Mouse (Mus musculus) thymus, adult 2 months (tissue): ENCODE measurements around the gene Vmn1r135.
"Not testable (repeated sequence)": the region's sequence is repeated elsewhere in the genome, so short reads cannot be mapped to it uniquely, and the experiment has no call there.

ENCODE experiments used
- CTCF ChIP-seq: fragments of 200-500 bp; IDR thresholded peaks from 2 replicates; pipeline ENCODE4 v1.5.1; 2012; ENCODE audit warnings: mild to moderate bottlenecking, control low read depth, low read length, moderate library complexity, borderline replicate concordance; ENCODE audit not compliant: control insufficient read depth, poor library complexity, insufficient read depth; ENCODE audit errors: extremely low read depth
- POLR2A ChIP-seq: fragments of 200-500 bp; IDR thresholded peaks from 2 replicates; pipeline ENCODE4 v1.6.1; 2012; ENCODE audit warnings: mild to moderate bottlenecking, low read length, control low read depth, moderate library complexity; ENCODE audit not compliant: control insufficient read depth, poor library complexity, insufficient read depth; ENCODE audit errors: extremely low read depth

- not testable (repeated sequence) for TF ChIP-seq CTCF, POLR2A
These were observed 35.5 kb upstream of the Vmn1r135 start, which contains the start of gene Gm4177 for GRCm38 (mm10) chr7:21796628-21797027.
